Mouse (Mus musculus): ENCODE data around the gene Cerkl.

Cerkl gene

DNA sequence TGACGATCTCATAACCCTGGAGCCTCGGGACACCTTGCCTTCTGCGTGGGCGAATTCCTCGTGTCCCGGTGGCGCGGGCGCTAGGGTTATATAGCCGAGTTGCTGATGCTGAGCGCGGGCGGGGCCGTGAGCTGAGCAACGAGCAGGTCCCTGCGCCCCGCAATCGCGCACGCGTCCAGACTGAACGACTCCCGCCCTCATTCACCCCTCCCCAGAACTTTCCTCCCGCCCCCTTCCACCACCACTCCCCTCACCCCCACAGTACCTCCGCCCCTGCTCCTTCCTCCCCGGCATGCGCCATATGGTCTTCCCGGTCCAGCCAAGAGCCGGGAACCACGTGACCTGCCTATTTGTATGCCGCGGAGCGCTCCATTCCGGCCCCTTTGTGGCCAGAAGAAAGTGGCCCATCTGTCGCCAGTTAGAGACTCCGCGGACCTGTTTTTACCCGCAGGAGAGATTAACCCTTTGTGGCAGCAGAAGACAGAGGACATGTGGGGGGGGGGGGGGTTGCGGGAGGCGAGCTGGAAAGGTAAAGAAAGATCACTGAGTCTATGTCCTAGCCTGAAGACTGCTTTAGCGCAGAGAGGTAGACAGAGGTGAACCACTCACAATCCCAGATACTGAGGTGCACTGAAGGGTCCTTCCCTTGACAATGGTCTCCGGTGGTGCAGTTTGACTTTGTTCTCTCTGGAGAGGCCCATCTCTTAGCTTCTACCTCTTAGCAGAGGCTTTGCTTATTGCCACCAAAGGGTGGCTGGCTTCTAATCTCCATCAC lies at the start of gene Cerkl, which contains the start of gene Neurod1:
Cerkl (minus strand) TSS at position 211 of the 775 bp plus-strand sequence.
Neurod1 (minus strand) TSS at position 177 of the 775 bp plus-strand sequence.
- peak; percentile 48 for ATAC-seq (ENCODE audit: low TSS enrichment)

GRCm38 (mm10) chr2:79498990-79499755 lies 42.6 kb upstream of the Cerkl start:
- ATAC-seq (ENCODE audit: low TSS enrichment), result peak; percentile 100

DNA sequence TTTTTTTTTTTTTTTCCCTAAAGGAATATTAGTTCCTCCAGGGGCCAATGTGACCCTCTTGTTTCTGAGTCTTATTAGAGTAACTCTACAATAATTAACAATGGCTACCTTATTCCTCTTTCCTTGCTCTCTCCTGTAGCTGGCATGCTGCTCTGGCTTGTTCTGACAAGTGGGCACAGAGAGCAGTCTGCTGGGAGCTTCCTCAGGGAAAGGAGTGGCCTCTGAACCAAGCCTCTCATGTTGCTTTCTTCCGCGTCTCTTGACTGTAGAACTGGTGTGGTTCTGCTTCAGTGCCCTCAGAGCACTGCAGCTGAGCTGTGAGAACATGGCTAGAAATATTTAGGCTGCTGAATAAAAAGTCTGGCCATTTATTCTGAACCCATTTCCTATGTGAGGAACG lies 28.5 kb upstream of the Cerkl start:
- no peak for ATAC-seq (ENCODE audit: low TSS enrichment)

- no peak for ATAC-seq (ENCODE audit: low TSS enrichment)
These were observed 25.9 kb upstream of the Cerkl start for GRCm38 (mm10) chr2:79482511-79482910.

DNA sequence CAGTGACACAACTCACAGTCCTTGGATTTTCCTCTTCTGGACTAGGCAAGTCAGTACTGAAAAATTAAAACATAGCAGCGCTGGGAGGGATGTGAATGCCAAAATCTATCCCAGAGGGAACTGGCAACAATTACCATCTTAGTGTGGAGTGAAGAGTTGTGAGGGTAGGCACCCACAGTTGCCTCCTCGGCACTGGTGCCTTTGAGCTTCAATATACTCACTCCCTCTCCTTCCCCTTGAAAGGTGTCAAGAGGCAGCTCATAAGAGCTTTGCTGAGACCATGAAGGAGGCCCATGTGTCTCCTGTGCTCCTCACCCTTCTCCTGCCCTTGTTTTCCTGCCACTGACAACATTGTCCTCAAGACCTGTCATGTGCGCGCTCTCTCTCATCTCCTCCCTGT lies 5.8 kb upstream of the Cerkl start:
- ATAC-seq (ENCODE audit: low TSS enrichment), result no peak

- ATAC-seq (ENCODE audit: low TSS enrichment), result no peak
These were observed 5.3 kb upstream of the Cerkl start for GRCm38 (mm10) chr2:79461861-79462260.

DNA sequence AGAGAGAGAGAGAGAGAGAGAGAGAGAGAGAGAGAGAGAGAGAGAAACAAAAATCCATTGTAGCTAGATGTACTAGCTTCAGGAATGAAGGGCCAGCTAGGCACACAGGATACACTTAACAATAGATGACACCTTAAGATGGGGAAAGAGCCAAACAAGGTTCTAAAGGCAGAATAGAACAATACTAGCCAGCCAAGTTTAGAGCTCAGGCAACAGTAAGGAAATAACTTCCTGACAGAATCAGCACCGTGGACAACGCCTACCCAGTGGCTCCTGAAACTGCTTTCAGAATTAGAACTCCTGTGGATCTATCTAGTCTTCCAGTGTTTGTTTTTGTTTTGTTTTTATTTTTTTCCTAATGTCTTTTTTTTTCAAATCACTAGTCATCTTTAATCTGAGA lies 4.0 kb upstream of the Cerkl start:
- no peak for ATAC-seq (ENCODE audit: low TSS enrichment)

DNA sequence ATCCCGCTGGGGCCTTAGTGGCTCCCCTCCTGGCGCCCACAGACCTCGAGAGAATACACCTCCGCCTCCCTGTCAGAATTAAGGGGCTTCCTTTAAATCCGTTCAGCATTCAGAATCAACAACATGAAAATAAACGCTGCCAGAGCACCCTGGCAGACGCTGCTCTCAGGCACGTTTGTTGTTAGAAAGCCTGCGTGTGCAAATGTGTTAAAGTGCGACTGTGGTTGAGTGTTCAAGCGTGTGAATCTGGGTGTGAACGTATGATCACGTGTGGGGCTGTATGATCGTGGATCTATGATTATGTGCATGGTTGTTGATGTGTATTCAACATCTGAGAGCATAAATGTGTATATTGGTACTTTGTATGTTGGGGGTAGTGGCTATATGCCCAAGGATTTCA lies 3.5 kb upstream of the Cerkl start:
- no peak for ATAC-seq (ENCODE audit: low TSS enrichment)

- ATAC-seq (ENCODE audit: low TSS enrichment), result no peak
These were observed 2.8 kb upstream of the Cerkl start for GRCm38 (mm10) chr2:79459061-79460045.

DNA sequence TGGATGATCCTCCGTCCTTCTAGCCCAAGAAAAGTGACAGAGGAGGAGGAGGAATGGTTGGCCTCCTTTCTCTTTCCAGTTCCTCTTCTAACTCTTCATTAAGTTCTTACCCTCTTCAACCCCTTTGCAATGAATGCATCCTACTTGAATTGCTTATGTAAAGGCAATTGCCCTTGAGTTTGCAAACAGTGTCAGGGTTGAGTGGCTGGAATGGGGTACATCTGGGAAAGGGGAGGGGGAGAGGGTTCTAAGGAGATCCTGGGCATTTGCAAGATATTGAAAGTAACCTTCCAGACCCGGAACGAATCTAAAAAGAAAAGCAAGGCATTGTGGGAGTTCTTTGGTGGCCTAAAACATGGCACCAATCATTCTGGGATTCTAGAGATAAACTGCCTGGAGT lies 1.3 kb upstream of the Cerkl start:
- ATAC-seq (ENCODE audit: low TSS enrichment), result no peak

- ATAC-seq (ENCODE audit: low TSS enrichment), result no peak
These were observed 849 bp upstream of the Cerkl start for GRCm38 (mm10) chr2:79457434-79457833.

- ATAC-seq (ENCODE audit: low TSS enrichment), result no peak
These were observed 939 bp downstream of the Cerkl start for GRCm38 (mm10) chr2:79455646-79456045.

DNA sequence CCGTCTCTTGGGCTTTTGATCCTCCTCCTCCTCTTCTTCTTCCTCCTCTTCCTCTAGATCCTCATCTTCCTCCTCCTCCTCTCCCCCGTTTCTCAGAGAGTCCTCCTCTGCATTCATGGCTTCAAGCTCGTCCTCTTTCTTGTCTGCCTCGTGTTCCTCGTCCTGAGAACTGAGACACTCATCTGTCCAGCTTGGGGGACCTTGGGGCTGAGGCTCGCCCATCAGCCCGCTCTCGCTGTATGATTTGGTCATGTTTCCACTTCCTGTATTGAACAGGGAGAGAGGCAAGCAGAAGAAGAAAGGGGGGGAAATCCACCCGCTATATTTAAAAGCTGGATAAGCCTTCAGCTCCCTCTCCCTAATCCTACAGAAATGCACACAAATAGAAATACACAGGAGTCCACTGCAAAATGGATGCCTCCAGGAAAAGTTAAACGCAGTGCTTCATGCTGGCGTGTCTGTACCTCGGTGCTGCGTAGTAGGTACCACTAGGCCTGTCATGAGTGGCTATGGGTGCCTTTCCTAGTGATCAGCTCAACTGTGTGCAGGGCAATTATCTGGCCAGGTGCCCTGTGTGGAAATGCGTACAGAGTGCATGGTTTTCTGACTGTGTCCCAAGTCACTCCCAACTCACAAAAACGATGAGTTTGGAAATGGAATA lies 1.7 kb downstream of the Cerkl start:
- peak; percentile 22 for ATAC-seq (ENCODE audit: low TSS enrichment)

DNA sequence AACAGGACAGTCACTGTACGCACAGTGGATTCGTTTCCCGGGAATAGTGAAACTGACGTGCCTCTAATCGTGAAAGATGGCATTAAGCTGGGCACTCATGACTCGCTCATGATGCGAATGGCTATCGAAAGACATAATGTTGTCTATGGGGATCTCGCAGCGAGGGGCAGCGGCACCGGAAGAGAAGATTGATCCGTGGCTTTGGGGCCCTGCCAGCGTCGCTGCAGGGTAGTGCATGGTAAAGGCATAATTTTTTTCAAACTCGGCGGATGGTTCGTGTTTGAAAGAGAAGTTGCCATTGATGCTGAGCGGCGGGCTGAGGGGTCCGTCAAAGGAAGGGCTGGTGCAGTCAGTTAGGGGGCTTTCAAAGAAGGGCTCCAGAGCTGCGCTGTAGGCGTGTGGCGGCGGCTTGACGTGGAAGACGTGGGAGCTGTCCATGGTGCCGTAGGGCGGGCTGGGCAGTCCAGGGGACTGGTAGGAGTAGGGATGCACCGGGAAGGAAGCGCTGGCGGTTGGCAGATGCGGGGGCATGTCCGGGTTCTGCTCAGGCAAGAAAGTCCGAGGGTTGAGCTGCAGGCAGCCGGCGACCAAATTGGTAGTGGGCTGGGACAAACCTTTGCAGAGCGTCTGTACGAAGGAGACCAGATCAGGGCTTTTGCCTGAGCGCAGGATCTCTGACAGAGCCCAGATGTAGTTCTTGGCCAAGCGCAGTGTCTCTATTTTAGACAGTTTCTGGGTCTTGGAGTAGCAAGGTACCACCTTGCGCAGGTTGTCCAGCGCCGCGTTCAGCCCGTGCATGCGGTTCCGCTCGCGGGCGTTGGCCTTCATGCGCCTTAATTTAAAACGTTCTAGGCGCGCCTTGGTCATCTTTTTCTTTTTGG lies 2.4 kb downstream of the Cerkl start:
- peak; percentile 64 for ATAC-seq (ENCODE audit: low TSS enrichment)

GRCm38 (mm10) chr2:79451438-79451837 lies 5.1 kb downstream of the Cerkl start:
- no peak for ATAC-seq (ENCODE audit: low TSS enrichment)

DNA sequence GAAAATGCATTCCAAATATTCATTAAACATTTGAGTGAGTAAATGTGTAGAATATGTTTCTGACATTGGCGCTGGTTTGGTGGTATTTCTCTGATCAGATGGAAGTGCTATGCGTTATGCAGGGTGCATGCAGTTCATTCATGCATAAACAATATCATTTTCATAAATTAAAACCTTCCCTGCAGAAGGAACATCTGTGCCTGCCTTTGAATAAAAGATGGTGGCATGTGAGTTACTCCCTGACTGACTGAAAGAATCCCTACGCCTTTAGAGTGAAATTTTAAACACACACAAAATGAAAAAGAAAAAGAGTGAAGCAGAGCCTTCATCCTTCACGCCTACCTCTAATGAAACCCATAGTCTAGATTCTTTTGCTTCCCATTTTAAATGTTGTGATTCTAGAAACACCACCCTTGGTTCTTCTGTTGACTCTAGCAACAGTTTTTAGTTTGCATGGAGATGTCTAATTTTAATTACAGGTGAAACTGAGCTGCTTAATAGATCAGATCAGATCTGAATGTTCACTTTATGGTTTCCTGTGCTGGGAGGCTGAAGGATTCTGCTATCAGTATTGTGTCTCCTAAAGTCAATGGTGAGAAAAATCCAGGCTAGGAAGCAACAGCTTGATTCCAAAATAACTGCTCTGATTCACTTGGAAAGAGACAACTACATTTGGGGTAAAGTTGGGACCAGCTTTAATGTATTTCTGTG lies 5.7 kb downstream of the Cerkl start:
- peak; percentile 60 for ATAC-seq (ENCODE audit: low TSS enrichment)

DNA sequence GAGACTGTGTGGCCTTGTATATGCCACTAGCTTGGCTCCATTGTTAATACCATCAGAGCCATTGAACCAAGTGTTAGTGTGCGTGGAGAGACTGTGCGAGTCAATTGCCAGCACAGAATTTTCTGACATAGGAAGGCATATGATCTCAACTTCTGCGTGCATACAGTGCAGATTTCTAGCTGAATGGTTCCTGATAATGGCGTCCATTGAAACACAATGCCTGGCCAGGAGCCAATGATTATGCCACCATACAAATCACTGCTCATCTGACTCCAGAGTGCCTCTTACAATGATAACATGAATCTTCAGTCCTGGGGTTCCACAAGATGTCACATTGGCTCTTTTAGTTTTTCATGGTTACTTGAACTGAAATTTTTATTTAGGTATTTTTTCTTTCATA lies 7.2 kb downstream of the Cerkl start:
- no peak for ATAC-seq (ENCODE audit: low TSS enrichment)

GRCm38 (mm10) chr2:79447198-79447597 lies 9.4 kb downstream of the Cerkl start:
- no peak for ATAC-seq (ENCODE audit: low TSS enrichment)

DNA sequence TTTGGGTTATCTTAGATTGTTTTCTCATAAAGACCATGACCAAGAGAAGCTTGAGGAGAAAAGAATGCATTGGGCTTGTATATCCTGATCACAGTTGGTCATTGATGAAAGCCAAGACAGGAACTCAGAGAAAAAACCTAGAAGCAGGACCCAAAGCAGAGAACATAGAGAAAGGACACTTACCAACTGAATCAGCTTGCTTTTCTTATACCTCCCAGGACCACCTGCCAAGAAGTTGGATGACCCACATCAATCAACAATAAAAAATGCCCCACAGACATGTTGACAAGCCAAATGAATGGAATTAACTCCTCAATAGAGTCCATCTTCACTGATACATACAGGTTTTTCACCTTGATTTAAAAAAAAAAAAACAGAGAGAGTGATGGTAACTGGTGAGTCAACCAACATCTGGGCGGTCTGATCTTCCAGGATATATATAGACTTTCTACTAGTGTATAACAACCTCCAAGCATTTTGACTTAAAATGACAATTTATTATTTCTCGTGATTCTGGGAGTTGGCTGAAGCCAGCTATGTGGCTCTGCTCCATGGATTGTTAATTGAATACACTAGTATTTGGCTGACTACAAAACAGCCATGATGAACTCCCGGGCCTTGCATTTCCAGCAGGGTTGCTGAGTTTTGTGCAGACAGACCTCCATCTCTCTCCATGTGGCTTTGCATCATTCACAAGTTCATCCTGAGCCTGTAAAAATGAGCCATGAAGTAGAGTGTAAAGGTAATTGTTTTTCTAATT lies 12.5 kb downstream of the Cerkl start:
- no peak for ATAC-seq (ENCODE audit: low TSS enrichment)

Data from frontal cortex, adult (tissue).